Mouse (Mus musculus) fibroblast of lung, adult 2 months (primary cell): Measurements from ENCODE around the gene Cc2d1b.

Source experiments
- DNase-seq: peaks from one replicate; pipeline ENCODE4 v3.0.0-alpha.2; 2011; ENCODE audit warnings: low read depth

Cc2d1b gene

GRCm38 (mm10) chr4:108638752-108639151 is 19.0 kb downstream of the Cc2d1b start:
- DNase-seq, result no peak

DNA sequence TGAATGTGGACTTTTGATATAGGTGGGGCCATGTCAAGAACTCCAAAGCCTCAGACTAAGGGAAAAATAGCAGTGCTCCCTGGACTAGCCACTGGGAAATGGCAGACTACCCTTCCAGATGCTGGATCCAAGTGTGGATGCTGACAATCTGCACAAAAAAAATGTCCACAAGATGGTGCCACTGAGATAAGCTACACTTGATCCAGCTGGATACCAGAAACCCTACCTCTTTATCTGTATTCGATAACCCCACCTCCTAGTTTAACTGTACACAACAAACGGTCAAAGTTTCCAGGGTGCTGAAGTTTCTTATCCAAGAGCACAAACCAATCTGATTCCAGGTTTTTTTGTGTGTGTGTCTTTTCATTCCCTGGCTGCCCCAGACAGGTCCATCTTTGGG is 44.7 kb downstream of the Cc2d1b start:
- DNase-seq, result no peak
